Mouse (Mus musculus) CD8-positive naive resting alpha-beta T cell, adult 2 months (primary cell): ENCODE measurements around the gene Gpr152.
A peak's percentile ranks its signal among the peaks of the same experiment; 100 is the strongest.

ENCODE experiments used
- DNase-seq, 2 experiments: peaks; one replicate each; pipeline ENCODE4 v3.0.0; 2022; ENCODE audit warnings: low read depth in 2 of 2, low spot score in 2 of 2

Gene Gpr152

GRCm38 (mm10) chr19:4139446-4139845 is at the start of gene Gpr152:
Gene Gpr152 (plus strand): TSS chr19:4139787.
- DNase-seq = no peak

- DNase-seq = no peak
These were observed 49.1 kb upstream of the Gpr152 start for GRCm38 (mm10) chr19:4090446-4090845.

- DNase-seq = no peak
These were observed 48.2 kb upstream of the Gpr152 start for GRCm38 (mm10) chr19:4091383-4091782.

GRCm38 (mm10) chr19:4092750-4093149 is 46.8 kb upstream of the Gpr152 start:
- DNase-seq = no peak

- DNase-seq = peak; percentile 42 to 50
These were observed 45.8 kb upstream of the Gpr152 start for GRCm38 (mm10) chr19:4093772-4094171.

- no peak for DNase-seq
These were observed 45.2 kb upstream of the Gpr152 start for GRCm38 (mm10) chr19:4094348-4094747.

GRCm38 (mm10) chr19:4094774-4095303 is 44.7 kb upstream of the Gpr152 start:
- DNase-seq = no peak

GRCm38 (mm10) chr19:4095802-4096201 is 43.8 kb upstream of the Gpr152 start:
- no peak for DNase-seq

GRCm38 (mm10) chr19:4096642-4097440 is 42.7 kb upstream of the Gpr152 start, which contains the start of gene Cdk2ap2:
Gene Cdk2ap2 (plus strand): TSS chr19:4097182.
- DNase-seq = peak; percentile 96 to 97

GRCm38 (mm10) chr19:4097441-4097825 is 42.2 kb upstream of the Gpr152 start:
- DNase-seq = peak in 1 of 2 experiments; percentile 64

GRCm38 (mm10) chr19:4098426-4098825 is 41.2 kb upstream of the Gpr152 start:
- no peak for DNase-seq

GRCm38 (mm10) chr19:4099056-4099455 is 40.5 kb upstream of the Gpr152 start:
- DNase-seq = peak; percentile 88 to 95

- peak; percentile 28 to 31 for DNase-seq
These were observed 39.5 kb upstream of the Gpr152 start, which contains the start of gene Pitpnm1 for GRCm38 (mm10) chr19:4099837-4100717. Gene Pitpnm1 (plus strand): TSS chr19:4099998.

GRCm38 (mm10) chr19:4100718-4101261 is 38.8 kb upstream of the Gpr152 start:
- DNase-seq = peak in 1 of 2 experiments; percentile 44

- DNase-seq = no peak
These were observed 38.1 kb upstream of the Gpr152 start for GRCm38 (mm10) chr19:4101466-4101865.

- DNase-seq = no peak
These were observed 37.5 kb upstream of the Gpr152 start for GRCm38 (mm10) chr19:4102049-4102448.

GRCm38 (mm10) chr19:4102626-4103025 is 37.0 kb upstream of the Gpr152 start:
- DNase-seq = no peak

- DNase-seq = no peak
These were observed 36.3 kb upstream of the Gpr152 start for GRCm38 (mm10) chr19:4103294-4103693.

- DNase-seq = no peak
These were observed 35.8 kb upstream of the Gpr152 start for GRCm38 (mm10) chr19:4103792-4104191.

GRCm38 (mm10) chr19:4104675-4105194 is 34.9 kb upstream of the Gpr152 start:
- DNase-seq = no peak

- no peak for DNase-seq
These were observed 32.9 kb upstream of the Gpr152 start for GRCm38 (mm10) chr19:4106654-4107053.
